Mouse (Mus musculus) myocyte (in vitro differentiated cells): ENCODE measurements at regions not wholly inside any gene's neighbourhood (a gene's known extent, or its start where the extent isn't known, plus 50 kb on each side); places are given as distances from the start of the nearest gene placed in this dataset.

Experiments used
- H3K27me3 ChIP-seq: one replicate; pipeline ENCODE4 v1.6.1; 2011; ENCODE audit not compliant: control insufficient read depth, insufficient read depth, insufficient read length
- H3K36me3 ChIP-seq: one replicate; pipeline ENCODE4 v1.6.1; 2011; ENCODE audit not compliant: control insufficient read depth, insufficient read depth
- H3K4me2 ChIP-seq: one replicate; pipeline ENCODE4 v1.6.1; 2011; ENCODE audit warnings: low read depth, control low read depth
- H3K4me3 ChIP-seq: one replicate; pipeline ENCODE4 v1.5.1; 2011; ENCODE audit warnings: mild to moderate bottlenecking, control low read depth, moderate library complexity
- H3K79me2 ChIP-seq: one replicate; pipeline ENCODE4 v1.6.1; 2011; ENCODE audit not compliant: control insufficient read depth, insufficient read depth
- H3ac ChIP-seq: one replicate; pipeline ENCODE4 v1.6.1; 2011; ENCODE audit not compliant: control insufficient read depth, insufficient read length
- CEBPB ChIP-seq: IDR thresholded peaks from 2 replicates; pipeline ENCODE4 v1.6.1; 2011; ENCODE audit warnings: mild to moderate bottlenecking, moderate library complexity; ENCODE audit not compliant: poor library complexity, insufficient read depth, severe bottlenecking
- E2F4 ChIP-seq: IDR thresholded peaks from one replicate; pipeline ENCODE4 v1.6.1; 2011; ENCODE audit warnings: mild to moderate bottlenecking, control low read depth, moderate library complexity; ENCODE audit not compliant: insufficient read depth
- MAX ChIP-seq: IDR thresholded peaks from one replicate; pipeline ENCODE4 v1.6.1; 2011; ENCODE audit warnings: low read depth, mild to moderate bottlenecking, control low read depth
- MYOD1 ChIP-seq, 3 experiments: IDR thresholded peaks; one replicate each; pipeline ENCODE4 v1.6.1; 2011; ENCODE audit warnings: control low read depth in 2 of 3, low read depth in 2 of 3, mild to moderate bottlenecking in 2 of 3, moderate library complexity in 1 of 3; ENCODE audit not compliant: insufficient read length in 2 of 3, control insufficient read depth in 1 of 3
- MYOG ChIP-seq, 3 experiments: IDR thresholded peaks; one replicate each; pipeline ENCODE4 v1.6.1; 2011; ENCODE audit warnings: control low read depth in 2 of 3, low read depth in 2 of 3, mild to moderate bottlenecking in 2 of 3; ENCODE audit not compliant: insufficient read length in 2 of 3, control insufficient read depth in 1 of 3, insufficient read depth in 1 of 3
- POLR2A ChIP-seq: IDR thresholded peaks from one replicate; pipeline ENCODE4 v1.6.1; 2011; ENCODE audit warnings: low read depth, mild to moderate bottlenecking, control low read depth, moderate library complexity; ENCODE audit not compliant: insufficient read length
- POLR2AphosphoS2 ChIP-seq: IDR thresholded peaks from one replicate; pipeline ENCODE4 v1.6.1; 2011; ENCODE audit warnings: low read depth, control low read depth; ENCODE audit not compliant: insufficient read length
- REST ChIP-seq: IDR thresholded peaks from one replicate; pipeline ENCODE4 v1.6.1; 2011; ENCODE audit warnings: mild to moderate bottlenecking, control low read depth, moderate library complexity; ENCODE audit not compliant: insufficient read depth, insufficient read length
- SRF ChIP-seq: IDR thresholded peaks from one replicate; pipeline ENCODE4 v1.6.1; 2011; ENCODE audit warnings: low read depth; ENCODE audit not compliant: control insufficient read depth, insufficient read length
- TCF12 ChIP-seq: IDR thresholded peaks from one replicate; pipeline ENCODE4 v1.6.1; 2011; ENCODE audit warnings: mild to moderate bottlenecking, control low read depth; ENCODE audit not compliant: poor library complexity, insufficient read depth, severe bottlenecking
- TCF3 ChIP-seq: IDR thresholded peaks from one replicate; pipeline ENCODE4 v1.6.1; 2011; ENCODE audit warnings: low read depth, control low read depth; ENCODE audit not compliant: insufficient read length
- USF1 ChIP-seq: IDR thresholded peaks from one replicate; pipeline ENCODE4 v1.6.1; 2011; ENCODE audit warnings: low read depth, mild to moderate bottlenecking, control low read depth, moderate library complexity

GRCm38 (mm10) chr4:53386309-53386708 is 53.9 kb upstream of the Slc44a1 start:
- Histone ChIP-seq H3K4me3 (no peak overlapping the region), H3K36me3 (no peaks in the 10 kb centered on the region), H3K4me2 (no peak overlapping the region), H3K79me2 (no peaks in the 10 kb centered on the region), H3ac (no peak overlapping the region), H3K27me3 (no peaks in the 10 kb centered on the region)
- TF ChIP-seq MYOD1 (IDR thresholded peaks at IDR 0.05; ENCODE audit: control insufficient read depth in 1 of 3, insufficient read length in 2 of 3, low read depth in 2 of 3) = no peak
- TF ChIP-seq POLR2A = no peak
- no peak for TF ChIP-seq TCF3
- no peak for TF ChIP-seq TCF12

GRCm38 (mm10) chr4:53384761-53385160 is 55.5 kb upstream of the Slc44a1 start:
- Histone ChIP-seq H3K4me2 (peak overlapping the region; percentile 66), H3K27me3 (no peaks in the 10 kb centered on the region), H3ac (no peak overlapping the region), H3K36me3 (no peaks in the 10 kb centered on the region), H3K4me3 (no peak overlapping the region), H3K79me2 (no peaks in the 10 kb centered on the region)
- TF ChIP-seq CEBPB (peak; percentile 71), MAX (no peak), E2F4 (no peak)

GRCm38 (mm10) chr4:53384104-53384503 is 56.1 kb upstream of the Slc44a1 start:
- Histone ChIP-seq H3K27me3 (no peaks in the 10 kb centered on the region), H3K79me2 (no peaks in the 10 kb centered on the region), H3K36me3 (no peaks in the 10 kb centered on the region), H3ac (no peak overlapping the region), H3K4me3 (no peak overlapping the region), H3K4me2 (no peak overlapping the region)
- TF ChIP-seq CEBPB (no peak), MYOG (IDR thresholded peaks at IDR 0.05; ENCODE audit: control insufficient read depth in 1 of 3, insufficient read depth in 1 of 3, insufficient read length in 2 of 3, low read depth in 2 of 3) (no peak), TCF3 (no peak), REST (no peak)

- Histone ChIP-seq H3K4me2 (no peak overlapping the region), H3ac (no peak overlapping the region), H3K36me3 (no peaks in the 10 kb centered on the region), H3K79me2 (no peaks in the 10 kb centered on the region), H3K27me3 (no peaks in the 10 kb centered on the region), H3K4me3 (no peak overlapping the region)
- TF ChIP-seq CEBPB (no peak), REST (no peak), TCF12 (no peak), POLR2A (no peak), USF1 (no peak), E2F4 (no peak), MAX (no peak), POLR2AphosphoS2 (no peak), MYOG (IDR thresholded peaks at IDR 0.05; ENCODE audit: control insufficient read depth in 1 of 3, insufficient read depth in 1 of 3, insufficient read length in 2 of 3, low read depth in 2 of 3) (no peak), TCF3 (no peak), MYOD1 (IDR thresholded peaks at IDR 0.05; ENCODE audit: control insufficient read depth in 1 of 3, insufficient read length in 2 of 3, low read depth in 2 of 3) (no peak), SRF (no peak)
These were observed 58.2 kb upstream of the Slc44a1 start for GRCm38 (mm10) chr4:53382012-53382411.

GRCm38 (mm10) chr4:53379855-53380254 is 60.4 kb upstream of the Slc44a1 start:
- Histone ChIP-seq H3K4me2 (no peak overlapping the region), H3K4me3 (no peak overlapping the region), H3K27me3 (no peaks in the 10 kb centered on the region), H3ac (no peak overlapping the region), H3K79me2 (no peaks in the 10 kb centered on the region), H3K36me3 (no peaks in the 10 kb centered on the region)
- TF ChIP-seq TCF12 (peak; percentile 2), TCF3 (no peak), MYOG (IDR thresholded peaks at IDR 0.05; ENCODE audit: control insufficient read depth in 1 of 3, insufficient read depth in 1 of 3, insufficient read length in 2 of 3, low read depth in 2 of 3) (no peak), MYOD1 (IDR thresholded peaks at IDR 0.05; ENCODE audit: control insufficient read depth in 1 of 3, insufficient read length in 2 of 3, low read depth in 2 of 3) (peak; percentile 53 to 95 (median 94))

- H3K4me2 ChIP-seq = no peak overlapping the region
- no peaks in the 10 kb centered on the region for H3K27me3 ChIP-seq
- no peak overlapping the region for H3ac ChIP-seq
- H3K79me2 ChIP-seq = no peaks in the 10 kb centered on the region
- TF ChIP-seq REST = no peak
- TF ChIP-seq MYOD1 (IDR thresholded peaks at IDR 0.05; ENCODE audit: control insufficient read depth in 1 of 3, insufficient read length in 2 of 3, low read depth in 2 of 3) = no peak
- no peak for TF ChIP-seq CEBPB
- TF ChIP-seq POLR2A = no peak
- TF ChIP-seq TCF3 = no peak
- TF ChIP-seq TCF12 = no peak
- no peak for TF ChIP-seq POLR2AphosphoS2
- TF ChIP-seq SRF = no peak
- no peak for TF ChIP-seq E2F4
- no peak for TF ChIP-seq MAX
- TF ChIP-seq USF1 = no peak
- TF ChIP-seq MYOG (IDR thresholded peaks at IDR 0.05; ENCODE audit: control insufficient read depth in 1 of 3, insufficient read depth in 1 of 3, insufficient read length in 2 of 3, low read depth in 2 of 3) = no peak
- H3K4me3 ChIP-seq = no peak overlapping the region
- no peaks in the 10 kb centered on the region for H3K36me3 ChIP-seq
These were observed 63.2 kb upstream of the Slc44a1 start for GRCm38 (mm10) chr4:53376995-53377394.
